Mouse (Mus musculus) right cerebral cortex, postnatal 10 days (tissue): ENCODE data around the gene Mrgprx2.
"Not testable (repeated sequence)": the region's sequence is repeated elsewhere in the genome, so short reads cannot be mapped to it uniquely, and the experiment has no call there.

Experiments used
- DNase-seq, 2 experiments: peaks; one replicate each; pipeline ENCODE4 v3.0.0; 2021; ENCODE audit warnings: low spot score in 2 of 2

The Mrgprx2 gene

GRCm38 (mm10) chr7:48499221-48499620 lies at the start of gene Mrgprx2:
Mrgprx2 (minus strand) TSS chr7:48499321.
- DNase-seq = no peak

- DNase-seq = no peak
Observed at GRCm38 (mm10) chr7:48456242-48456641, 42.9 kb downstream of the Mrgprx2 start, which contains the start of gene Mrgprb1. Mrgprb1 (minus strand) TSS chr7:48456342.

DNA sequence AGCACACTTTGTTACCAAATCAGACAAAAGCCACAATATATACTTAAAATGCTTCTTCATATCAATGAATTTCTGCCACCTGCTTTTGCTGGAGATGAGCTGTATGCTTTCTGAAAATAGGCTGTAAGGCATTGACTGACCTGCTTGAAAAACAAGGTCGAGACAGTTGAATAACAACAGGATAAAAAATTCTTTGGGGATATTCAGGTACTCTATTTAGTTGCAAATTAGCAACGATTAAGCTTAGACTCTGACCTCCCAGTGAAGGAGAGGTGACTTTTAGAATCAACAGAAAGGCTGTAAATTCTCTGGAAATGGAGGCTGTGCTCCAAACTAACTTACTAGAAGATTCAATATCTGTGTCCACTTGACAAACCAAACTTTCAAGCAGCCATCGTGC lies 62.5 kb downstream of the Mrgprx2 start:
- DNase-seq = no peak

GRCm38 (mm10) chr7:48435936-48436335 lies 63.2 kb downstream of the Mrgprx2 start:
- DNase-seq = not testable (repeated sequence)
